Mouse (Mus musculus) embryonic fibroblast, embryonic 13.5 days (primary cell): ENCODE data around the gene Kif2a. TPM values are rescaled to one million over a fixed set of nuclear protein-coding genes. Genes with fewer than 3 reads are reported as not detected.

Experiments used
- H3K27ac ChIP-seq: 2 replicates; pipeline ENCODE4 v1.5.1; 2012; ENCODE audit warnings: low read length, control low read depth, inconsistent platforms; ENCODE audit not compliant: insufficient read depth
- H3K4me1 ChIP-seq: 2 replicates; pipeline ENCODE4 v1.6.1; 2011; ENCODE audit warnings: low read length; ENCODE audit not compliant: control insufficient read depth, insufficient read depth
- H3K4me3 ChIP-seq: 2 replicates; pipeline ENCODE4 v1.5.1; 2011; ENCODE audit warnings: mild to moderate bottlenecking, control low read depth, low read length; ENCODE audit not compliant: insufficient read depth
- CTCF ChIP-seq: IDR thresholded peaks from 2 replicates; pipeline ENCODE4 v1.5.1; 2011; ENCODE audit warnings: mild to moderate bottlenecking, control low read depth, low read length, moderate library complexity, borderline replicate concordance; ENCODE audit not compliant: insufficient read depth
- POLR2A ChIP-seq: IDR thresholded peaks from 2 replicates; pipeline ENCODE4 v1.6.1; 2011; ENCODE audit warnings: low read depth, mild to moderate bottlenecking, control low read depth, low read length, moderate library complexity
- polyA plus RNA-seq: library from polyadenylated mRNA; stranded (reverse); fragments of >200 nt; gene quantifications from 2 replicates; pipeline ENCODE4 v1.2.4, GENCODE M21; 2011; ENCODE audit warnings: low read depth; ENCODE audit not compliant: missing spikeins, insufficient read length

Gene Kif2a
- polyA plus RNA-seq, 1 experiment: 142 TPM

DNA sequence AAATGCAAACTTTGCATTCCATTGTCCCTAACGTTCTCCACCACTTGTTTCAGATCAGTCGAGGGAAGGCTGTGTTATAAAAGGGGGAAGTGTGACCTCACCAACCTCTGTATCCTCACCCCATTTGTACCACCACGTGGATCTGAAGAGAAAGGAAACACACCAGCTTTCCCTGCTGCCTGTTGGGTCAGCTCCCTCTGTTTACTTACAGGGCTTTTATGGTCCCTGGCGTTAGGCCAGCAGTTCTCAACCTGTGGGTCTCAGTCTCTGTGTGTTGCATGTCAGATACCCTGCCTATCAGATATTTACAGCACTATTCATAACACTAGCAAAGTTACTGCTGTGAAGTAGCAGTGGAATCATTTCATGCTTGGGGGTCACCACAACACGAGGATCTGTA, 22.3 kb upstream of the Kif2a start:
- TF ChIP-seq POLR2A: no peak
- no peak for TF ChIP-seq CTCF
- H3K4me3 ChIP-seq: no peak overlapping the region
- H3K4me1 ChIP-seq: no peaks in the 10 kb centered on the region; the same call in 1 of the 2 replicates
- H3K27ac ChIP-seq: no peak overlapping the region

DNA sequence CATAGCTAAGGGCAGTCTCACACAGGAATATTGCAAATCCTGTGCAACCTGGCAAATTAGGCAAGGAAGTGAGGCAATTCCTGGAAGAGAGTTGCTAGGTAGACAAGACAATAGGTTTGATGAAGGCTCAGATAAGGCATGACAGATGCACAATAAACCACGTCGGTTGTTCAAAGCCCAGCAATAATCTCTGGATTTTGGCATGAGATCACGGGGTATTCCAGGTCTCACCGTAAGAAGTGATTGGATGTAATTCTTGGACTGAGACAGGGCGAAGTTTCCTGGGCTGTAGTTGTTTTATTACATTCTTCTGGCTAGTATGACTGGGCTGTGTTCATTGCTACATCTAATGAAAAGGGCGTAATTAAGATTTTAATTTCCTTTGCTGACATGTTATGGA, 20.6 kb upstream of the Kif2a start:
- Histone ChIP-seq H3K4me1 (no peaks in the 10 kb centered on the region), H3K4me3 (no peak overlapping the region), H3K27ac (no peak overlapping the region)
- TF ChIP-seq CTCF (no peak), POLR2A (no peak)

DNA sequence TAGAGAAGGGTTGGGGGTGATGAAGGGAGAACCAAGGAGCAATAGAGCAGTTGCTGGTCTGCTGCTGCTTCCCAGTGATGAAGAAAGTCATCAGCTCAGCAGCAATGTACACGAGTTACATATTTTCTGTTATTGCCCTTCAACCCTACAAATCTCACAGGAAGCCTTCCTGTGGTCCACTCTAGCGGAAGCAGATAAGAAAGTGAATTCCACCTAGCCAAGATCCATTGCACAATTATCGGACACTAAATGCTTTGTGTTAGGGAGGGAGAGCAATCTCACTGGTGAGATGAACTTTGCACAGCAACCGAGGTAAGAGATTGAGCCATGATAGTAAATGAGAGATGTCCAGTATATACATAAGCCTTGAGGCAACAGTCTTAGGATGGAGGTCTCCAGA, 17.6 kb upstream of the Kif2a start:
- H3K27ac ChIP-seq: no peak overlapping the region
- peaks cover 12% of the 10 kb centered on the region; the same call in 1 of the 2 replicates for H3K4me1 ChIP-seq
- TF ChIP-seq POLR2A (no peak), CTCF (no peak)
- no peak overlapping the region for H3K4me3 ChIP-seq

DNA sequence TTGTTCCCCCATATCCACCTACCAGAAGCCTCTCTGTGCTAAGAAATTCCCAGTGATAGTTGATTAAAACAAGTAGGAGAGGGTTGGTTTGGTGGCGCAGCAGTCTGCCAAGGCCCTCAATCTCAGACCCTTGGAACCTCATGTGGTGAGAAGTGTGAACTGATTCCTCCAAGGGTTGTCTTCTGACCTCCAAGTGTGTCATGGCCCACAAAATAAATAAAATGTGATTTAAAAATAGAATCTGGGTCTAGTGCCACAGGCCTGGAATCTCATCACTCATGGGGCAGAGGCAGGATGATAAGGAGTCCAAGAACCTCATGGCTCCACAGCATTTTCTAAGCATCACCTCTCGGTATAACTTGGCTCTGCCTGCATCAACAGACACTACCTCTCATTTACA, 16.4 kb upstream of the Kif2a start:
- peaks cover 12% of the 10 kb centered on the region; the same call in 1 of the 2 replicates for H3K4me1 ChIP-seq
- no peak overlapping the region for H3K4me3 ChIP-seq
- H3K27ac ChIP-seq: no peak overlapping the region
- no peak for TF ChIP-seq POLR2A
- no peak for TF ChIP-seq CTCF

DNA sequence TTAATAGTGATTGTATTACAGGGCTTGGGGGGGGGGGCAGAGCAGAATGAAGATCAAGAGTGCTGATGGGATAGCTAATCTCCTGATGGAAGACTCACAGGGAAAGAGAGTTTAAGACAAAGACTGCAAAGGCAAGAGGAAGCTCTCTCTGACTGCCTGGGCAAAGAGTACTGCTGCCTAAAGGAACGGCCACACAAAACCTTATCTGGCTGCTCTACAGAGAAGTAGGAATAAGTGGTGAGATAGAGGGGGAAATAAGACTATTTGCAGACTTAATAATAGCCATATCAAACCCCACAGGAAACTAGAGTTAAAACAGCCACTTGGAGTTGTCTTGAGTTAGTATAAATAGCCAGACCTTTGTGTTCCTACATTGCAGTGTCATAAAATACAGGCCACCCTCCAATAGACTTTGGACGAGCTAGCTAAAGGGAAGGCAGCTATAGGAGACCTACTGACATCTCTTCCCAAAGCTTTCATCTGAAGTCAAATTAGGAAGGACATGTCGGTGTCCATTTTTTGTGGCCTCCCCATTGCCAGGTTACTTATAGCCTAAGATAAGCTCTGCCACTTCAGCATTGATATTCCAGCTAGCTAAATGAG, 13.7 kb upstream of the Kif2a start:
- no peak overlapping the region for H3K4me3 ChIP-seq
- TF ChIP-seq POLR2A: no peak
- peaks cover 12% of the 10 kb centered on the region; the same call in 1 of the 2 replicates for H3K4me1 ChIP-seq
- peak overlapping the region; percentile 18; the same call in 1 of the 2 replicates for H3K27ac ChIP-seq

DNA sequence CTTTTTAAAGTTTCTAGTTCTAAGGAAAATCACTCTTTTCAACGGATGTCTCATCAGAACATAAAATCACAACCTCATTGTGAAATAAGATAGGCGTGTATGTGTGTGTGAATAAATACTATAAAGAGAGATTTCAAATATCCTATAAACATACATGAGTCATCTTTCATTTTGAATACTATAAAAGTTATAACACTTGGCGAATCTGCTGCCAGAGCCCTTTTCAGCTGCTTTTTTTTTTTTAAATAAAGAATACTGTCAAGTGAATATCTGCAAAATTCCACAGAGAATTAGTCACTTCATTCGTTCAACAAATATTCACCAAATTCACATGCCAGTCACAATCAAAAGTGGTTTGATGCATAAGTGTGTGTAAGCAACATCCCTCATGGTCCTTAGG, 13.2 kb upstream of the Kif2a start:
- H3K4me3 ChIP-seq: no peak overlapping the region
- no peak for TF ChIP-seq CTCF
- no peak for TF ChIP-seq POLR2A

DNA sequence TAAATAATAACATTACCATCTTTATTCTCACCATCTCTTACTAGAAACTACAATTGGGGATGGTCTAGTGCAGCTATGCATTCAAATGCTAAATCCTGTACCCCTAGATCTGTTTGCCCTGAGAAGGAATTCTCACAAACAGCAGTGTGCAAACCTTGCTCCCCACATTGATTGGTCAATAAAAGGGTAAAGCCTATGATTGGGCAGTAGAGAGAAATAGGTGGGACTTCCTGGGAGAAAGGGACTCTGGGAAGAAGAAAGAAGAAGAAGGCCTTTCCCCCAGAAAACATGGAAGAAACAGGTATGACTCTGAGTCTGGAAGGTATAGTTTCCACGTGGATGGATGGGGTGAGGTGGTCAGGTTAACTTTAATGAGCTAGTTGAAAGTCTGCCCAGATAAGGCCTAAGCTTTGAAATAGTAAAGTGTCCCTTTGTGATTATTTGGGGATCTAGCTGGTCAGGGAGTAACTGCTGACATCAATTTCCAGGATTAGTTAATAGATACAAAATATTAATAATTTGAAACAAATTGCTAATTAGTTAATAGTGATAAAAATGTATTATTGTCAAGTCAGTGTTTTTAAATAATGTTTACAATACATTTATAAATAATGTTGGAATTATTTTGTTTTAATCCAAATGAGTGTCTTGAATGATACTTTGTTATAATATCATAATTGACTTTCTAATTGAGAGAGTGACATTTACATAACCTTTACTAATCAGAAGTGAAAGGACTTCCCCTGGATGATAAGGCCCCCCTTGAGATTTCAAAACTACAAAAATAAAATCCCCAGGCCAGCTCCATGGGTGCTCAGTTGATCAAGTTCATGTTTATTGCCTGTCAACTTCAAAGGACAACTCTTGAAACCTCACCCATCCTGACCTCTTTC, 12.3 kb upstream of the Kif2a start:
- no peak for TF ChIP-seq POLR2A
- no peak for TF ChIP-seq CTCF
- Histone ChIP-seq H3K4me3 (no peak overlapping the region), H3K27ac (no peak overlapping the region), H3K4me1 (peaks cover 12% of the 10 kb centered on the region; the same call in 1 of the 2 replicates)

More for the DNA sequence above, 13.2 kb upstream of the Kif2a start:
- Histone ChIP-seq H3K27ac (no peak overlapping the region), H3K4me1 (peaks cover 12% of the 10 kb centered on the region; the same call in 1 of the 2 replicates)

DNA sequence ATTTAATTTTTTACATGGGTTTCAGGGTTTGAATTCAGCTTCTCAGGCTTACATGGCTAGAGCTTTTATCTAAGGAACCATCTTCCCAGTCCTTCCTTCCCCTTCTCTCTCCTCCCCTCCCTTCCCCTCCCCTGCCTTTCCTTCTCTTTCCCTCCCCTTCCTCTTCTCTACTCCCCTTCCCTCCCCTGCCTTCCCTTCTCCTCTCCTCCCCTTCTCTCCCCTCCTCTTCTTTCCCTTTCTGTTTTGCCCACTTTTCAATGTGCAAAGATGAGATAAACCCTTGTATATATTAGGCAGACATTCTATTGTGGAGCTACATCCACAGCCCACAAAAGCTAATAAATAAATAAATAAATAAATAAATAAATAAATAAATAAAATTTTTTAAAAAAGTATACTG, 9.3 kb upstream of the Kif2a start:
- Histone ChIP-seq H3K4me3 (no peak overlapping the region), H3K4me1 (peaks cover 12% of the 10 kb centered on the region; the same call in 1 of the 2 replicates), H3K27ac (no peak overlapping the region)
- TF ChIP-seq CTCF: no peak
- TF ChIP-seq POLR2A: no peak

DNA sequence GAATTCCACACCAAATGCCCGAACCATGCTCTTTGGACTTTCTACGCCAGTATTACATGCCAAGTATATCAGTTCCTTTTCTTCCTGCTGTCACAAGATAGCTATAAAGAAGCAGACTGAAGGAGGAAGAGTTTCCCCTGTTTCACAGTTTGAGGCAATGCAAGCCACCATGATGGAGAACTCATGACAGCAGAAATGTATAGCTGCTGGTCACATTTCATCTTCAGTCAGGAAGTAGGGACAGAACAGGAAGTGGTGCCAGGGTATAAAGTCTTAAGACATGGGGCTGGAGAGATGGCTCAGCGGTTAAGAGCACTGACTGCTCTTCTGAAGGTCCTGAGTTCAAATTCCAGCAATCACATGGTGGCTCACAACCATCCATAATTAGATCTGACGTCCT, 5.3 kb upstream of the Kif2a start:
- Histone ChIP-seq H3K4me1 (no peaks in the 10 kb centered on the region; the same call in 1 of the 2 replicates), H3K27ac (no peak overlapping the region), H3K4me3 (no peak overlapping the region)
- TF ChIP-seq POLR2A (no peak), CTCF (no peak)

DNA sequence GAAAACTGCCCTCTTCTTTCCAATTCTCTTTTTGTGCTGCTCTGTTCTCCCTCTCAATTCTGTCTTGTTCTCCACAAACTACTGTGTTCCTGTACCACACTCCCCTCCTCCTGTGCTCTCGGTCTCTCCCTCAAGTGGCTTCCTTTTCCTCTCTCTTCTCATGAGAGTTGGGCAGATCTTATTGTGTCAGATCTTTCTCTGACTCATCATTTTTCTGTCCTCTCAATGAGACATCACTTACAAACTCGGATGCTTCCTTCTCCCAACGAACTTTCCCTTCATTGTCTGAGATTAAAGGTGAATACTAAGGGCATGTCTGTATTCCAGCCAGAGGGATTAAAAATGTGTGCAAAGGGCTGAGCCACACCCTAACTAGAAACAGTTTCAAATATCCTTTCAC, 3.7 kb upstream of the Kif2a start:
- Histone ChIP-seq H3K4me1 (no peaks in the 10 kb centered on the region; the same call in 1 of the 2 replicates), H3K4me3 (no peak overlapping the region), H3K27ac (no peak overlapping the region)
- no peak for TF ChIP-seq POLR2A
- no peak for TF ChIP-seq CTCF
